Mouse (Mus musculus) embryonic facial prominence, embryonic 13.5 days (tissue): ENCODE data around the gene Apba1. TPM values are rescaled to one million over a fixed set of nuclear protein-coding genes. Genes with fewer than 3 reads are reported as not detected.

Experiments used
- ATAC-seq: fragments of 200-750 bp; cut with Nextera tagmentation; 2 replicates; pipeline ENCODE4 v1.8.0; 2017; ENCODE audit warnings: low read depth; ENCODE audit not compliant: insufficient number of reproducible peaks, insufficient read depth, low FRiP score, low TSS enrichment
- H3K27ac ChIP-seq: fragments of 300-500 bp; sonication (generic); 2 replicates; pipeline ENCODE4 v1.5.1; 2015; ENCODE audit warnings: moderate library complexity, mild to moderate bottlenecking, inconsistent platforms
- H3K27me3 ChIP-seq: fragments of 300-500 bp; sonication (generic); 2 replicates; pipeline ENCODE4 v1.6.1; 2015; ENCODE audit warnings: mild to moderate bottlenecking, inconsistent platforms
- H3K36me3 ChIP-seq: fragments of 300-500 bp; sonication (generic); 2 replicates; pipeline ENCODE4 v1.6.1; 2015; ENCODE audit warnings: mild to moderate bottlenecking, inconsistent platforms
- H3K4me1 ChIP-seq: fragments of 300-500 bp; sonication (generic); 2 replicates; pipeline ENCODE4 v1.6.1; 2015; ENCODE audit warnings: inconsistent platforms
- H3K4me2 ChIP-seq: fragments of 300-500 bp; sonication (generic); 2 replicates; pipeline ENCODE4 v1.6.1; 2015; ENCODE audit warnings: moderate library complexity, mild to moderate bottlenecking, inconsistent platforms
- H3K4me3 ChIP-seq: fragments of 300-500 bp; sonication (generic); 2 replicates; pipeline ENCODE4 v1.5.1; 2015; ENCODE audit warnings: mild to moderate bottlenecking, inconsistent platforms
- H3K9ac ChIP-seq: fragments of 300-500 bp; sonication (generic); 2 replicates; pipeline ENCODE4 v1.6.1; 2015; ENCODE audit warnings: mild to moderate bottlenecking, inconsistent platforms
- H3K9me3 ChIP-seq: fragments of 300-500 bp; sonication (generic); 2 replicates; pipeline ENCODE4 v1.6.1; 2016; ENCODE audit warnings: inconsistent platforms
- WGBS: fragments of 180-500 bp; shearing (Covaris S2); methylation state at CpG from one replicate; pipeline ENCODE4 v1.1.7; 2015; ENCODE audit warnings: mixed read lengths; 5-methylcytosine and 5-hydroxymethylcytosine counted together
- polyA plus RNA-seq: library from polyadenylated mRNA; unstranded; fragments of >200 nt; fragmentation: Nextera tagmentation; extraction: Ambion mirVana; gene quantifications from 2 replicates; pipeline ENCODE4 v1.2.1, GENCODE M21; 2015

Apba1 gene
- polyA plus RNA-seq, 1 experiment from 2014 or later: 0.94 TPM

DNA sequence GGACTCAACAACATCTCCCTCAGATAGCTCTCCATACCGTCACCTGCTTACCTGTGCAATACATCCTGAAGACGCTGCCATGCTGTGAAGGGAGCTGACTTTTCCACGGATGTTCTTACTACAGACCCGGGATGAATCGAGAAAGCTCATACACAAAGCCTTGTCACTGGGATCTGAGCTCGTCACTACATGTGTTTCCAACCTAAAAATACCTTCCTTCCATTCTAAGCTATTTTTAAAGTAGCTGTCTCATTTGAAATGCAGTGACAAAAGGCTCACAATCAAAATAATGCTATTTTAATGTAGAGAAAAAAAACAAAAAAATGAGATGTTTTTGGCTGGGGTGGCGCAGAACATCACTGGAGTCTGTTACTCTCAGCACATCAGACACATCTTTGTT is 97.1 kb downstream of the Apba1 start:
- H3K9me3 ChIP-seq: peaks cover 3% of the 10 kb centered on the region
- 90% methylated on average over 7 of the region's 7 CpGs for WGBS
- H3K4me3 ChIP-seq: no peak overlapping the region
- no peak for ATAC-seq
- H3K36me3 ChIP-seq: no peaks in the 10 kb centered on the region
- H3K4me1 ChIP-seq: no peaks in the 10 kb centered on the region
- no peak overlapping the region for H3K4me2 ChIP-seq
- no peak overlapping the region for H3K27ac ChIP-seq
- H3K9ac ChIP-seq: no peak overlapping the region
- H3K27me3 ChIP-seq: no peaks in the 10 kb centered on the region

DNA sequence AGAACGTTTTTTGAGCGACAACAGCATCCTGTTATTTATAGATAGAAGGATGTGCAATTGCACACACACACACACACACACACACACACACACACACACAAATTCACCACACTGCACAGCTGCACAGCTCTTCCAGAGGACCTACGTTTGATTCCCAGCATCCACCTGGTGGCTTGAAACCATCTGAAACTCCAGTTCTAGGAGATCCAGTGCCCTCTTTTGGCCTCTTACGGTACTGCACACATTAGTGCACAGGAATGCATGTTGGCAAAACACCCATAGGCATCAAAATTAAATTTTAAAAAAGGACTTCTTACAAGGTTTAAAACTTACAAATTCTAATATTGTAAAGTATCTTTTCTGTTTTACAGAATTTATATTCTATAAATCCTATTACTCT is 99.4 kb downstream of the Apba1 start:
- ATAC-seq: no peak
- Histone ChIP-seq H3K27ac (no peak overlapping the region), H3K4me3 (no peak overlapping the region), H3K27me3 (no peaks in the 10 kb centered on the region), H3K4me1 (peaks cover 3% of the 10 kb centered on the region; the same call in 1 of the 2 replicates), H3K9ac (no peak overlapping the region), H3K36me3 (no peaks in the 10 kb centered on the region), H3K9me3 (peaks cover 3% of the 10 kb centered on the region), H3K4me2 (no peak overlapping the region)
- 92% methylated on average over 4 of the region's 4 CpGs for WGBS

DNA sequence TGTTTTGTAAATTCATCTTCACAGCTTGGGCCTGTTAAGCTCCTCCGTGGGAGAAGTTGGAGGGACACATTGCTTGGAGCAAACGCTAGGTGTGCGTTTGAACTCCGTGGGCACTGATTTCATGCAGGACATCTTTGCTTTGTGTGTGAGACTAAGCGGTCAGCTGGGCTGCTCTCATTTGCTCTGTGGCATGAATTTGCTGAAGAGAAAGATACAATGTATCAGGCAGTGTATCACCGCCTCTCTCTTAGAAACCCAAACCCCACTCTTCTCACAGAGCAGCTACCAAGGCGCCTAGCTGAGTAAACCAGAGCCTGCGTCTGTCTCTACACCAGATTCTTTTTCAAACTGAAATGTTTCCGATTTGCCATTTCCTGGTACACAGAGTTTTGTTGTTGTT is 100.1 kb downstream of the Apba1 start:
- no peaks in the 10 kb centered on the region for H3K36me3 ChIP-seq
- 87% methylated on average over 9 of the region's 9 CpGs for WGBS
- no peak for ATAC-seq
- H3K9ac ChIP-seq: no peak overlapping the region
- H3K9me3 ChIP-seq: peaks cover 3% of the 10 kb centered on the region
- peaks cover 4% of the 10 kb centered on the region; the same call in 1 of the 2 replicates for H3K4me1 ChIP-seq
- no peaks in the 10 kb centered on the region for H3K27me3 ChIP-seq
- no peak overlapping the region for H3K4me3 ChIP-seq
- no peak overlapping the region for H3K4me2 ChIP-seq
- no peak overlapping the region for H3K27ac ChIP-seq

DNA sequence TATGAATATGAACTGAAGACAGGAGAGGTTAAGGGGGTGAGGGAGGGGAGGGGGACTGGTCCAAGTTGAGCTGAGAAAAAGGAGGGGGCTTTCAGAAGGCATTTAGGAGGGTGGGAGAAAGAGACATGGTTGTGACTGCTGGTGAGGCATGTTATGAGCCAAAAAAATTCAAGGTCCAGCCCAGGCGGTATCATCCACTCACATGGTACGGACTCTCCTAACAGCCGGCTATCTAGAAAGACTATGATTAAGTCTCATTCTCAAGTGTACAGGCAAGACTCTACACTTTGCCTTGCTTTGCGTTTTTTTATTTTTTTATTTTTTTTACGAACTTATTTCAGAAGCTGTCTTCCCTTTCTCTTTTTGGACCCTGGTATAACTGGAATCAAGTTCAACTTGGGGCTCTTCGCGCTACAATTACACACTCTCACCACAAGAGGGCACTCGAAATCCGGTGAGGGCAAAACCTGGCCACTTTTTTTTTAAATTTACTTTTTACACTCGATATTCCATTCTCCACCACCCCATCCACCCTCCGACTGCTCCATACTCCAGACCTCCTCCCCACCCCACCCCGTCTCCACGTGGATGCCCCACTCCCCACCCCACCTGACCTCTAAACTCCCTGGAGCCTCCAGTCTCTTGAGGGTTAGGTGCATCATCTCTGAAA is 101.6 kb downstream of the Apba1 start:
- Histone ChIP-seq H3K9ac (no peak overlapping the region), H3K27ac (no peak overlapping the region), H3K4me3 (no peak overlapping the region), H3K9me3 (peaks cover 3% of the 10 kb centered on the region), H3K4me2 (no peak overlapping the region), H3K4me1 (peaks cover 4% of the 10 kb centered on the region; the same call in 1 of the 2 replicates), H3K27me3 (no peaks in the 10 kb centered on the region; the same call in 1 of the 2 replicates), H3K36me3 (no peaks in the 10 kb centered on the region)
- 29% methylated on average over 13 of the region's 13 CpGs for WGBS
- ATAC-seq: no peak

DNA sequence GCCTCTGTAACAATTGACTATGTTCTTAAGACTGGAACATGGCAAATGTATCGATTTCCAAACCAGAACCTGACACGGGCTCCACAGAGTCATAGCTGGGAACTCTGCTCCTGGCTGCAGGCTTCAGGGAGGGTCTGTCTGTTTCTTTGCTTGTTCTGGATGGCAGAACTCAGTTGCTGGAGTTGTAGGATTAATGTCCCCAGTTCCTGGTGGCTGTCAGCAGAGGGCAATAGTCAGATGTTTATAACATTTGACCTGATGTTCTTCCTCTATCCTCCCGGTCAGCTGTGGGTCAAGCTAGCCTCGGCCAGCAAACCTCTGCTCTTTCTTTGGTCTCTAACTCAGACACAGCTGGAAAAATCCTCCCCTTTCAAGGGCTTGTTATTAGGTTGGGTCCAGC is 104.0 kb downstream of the Apba1 start:
- Histone ChIP-seq H3K4me1 (peaks cover 4% of the 10 kb centered on the region; the same call in 1 of the 2 replicates), H3K4me3 (no peak overlapping the region), H3K27me3 (no peaks in the 10 kb centered on the region; the same call in 1 of the 2 replicates), H3K9me3 (peaks cover 3% of the 10 kb centered on the region; the same call in 1 of the 2 replicates), H3K4me2 (no peak overlapping the region), H3K9ac (no peak overlapping the region), H3K27ac (no peak overlapping the region), H3K36me3 (no peaks in the 10 kb centered on the region)
- 34% methylated on average over 4 of the region's 4 CpGs for WGBS
- no peak for ATAC-seq

DNA sequence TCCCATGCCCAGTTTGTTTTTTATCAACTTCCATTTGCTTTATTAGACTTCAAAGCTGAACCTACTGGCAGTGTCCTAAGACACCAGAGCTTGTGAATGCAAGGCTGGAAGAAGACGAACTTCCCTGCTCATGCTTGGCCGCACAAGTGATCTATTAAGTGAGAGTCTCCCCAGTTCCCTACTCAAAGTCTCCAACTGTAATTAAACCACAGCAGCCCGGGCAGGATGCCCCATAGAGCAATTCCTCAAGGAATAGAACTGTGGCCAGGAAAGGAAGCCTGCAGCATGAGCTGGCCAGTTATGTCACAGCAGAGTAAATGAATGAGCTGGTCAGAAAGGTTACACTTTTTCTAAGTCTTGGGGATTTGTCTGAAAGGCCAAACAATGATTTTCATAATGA is 105.3 kb downstream of the Apba1 start:
- Histone ChIP-seq H3K36me3 (no peaks in the 10 kb centered on the region), H3K27me3 (no peaks in the 10 kb centered on the region; the same call in 1 of the 2 replicates), H3K9ac (no peak overlapping the region), H3K4me2 (no peak overlapping the region), H3K27ac (no peak overlapping the region), H3K9me3 (no peaks in the 10 kb centered on the region), H3K4me3 (no peak overlapping the region), H3K4me1 (peaks cover 4% of the 10 kb centered on the region; the same call in 1 of the 2 replicates)
- no peak for ATAC-seq
- WGBS: 60% methylated on average over 3 of the region's 3 CpGs

DNA sequence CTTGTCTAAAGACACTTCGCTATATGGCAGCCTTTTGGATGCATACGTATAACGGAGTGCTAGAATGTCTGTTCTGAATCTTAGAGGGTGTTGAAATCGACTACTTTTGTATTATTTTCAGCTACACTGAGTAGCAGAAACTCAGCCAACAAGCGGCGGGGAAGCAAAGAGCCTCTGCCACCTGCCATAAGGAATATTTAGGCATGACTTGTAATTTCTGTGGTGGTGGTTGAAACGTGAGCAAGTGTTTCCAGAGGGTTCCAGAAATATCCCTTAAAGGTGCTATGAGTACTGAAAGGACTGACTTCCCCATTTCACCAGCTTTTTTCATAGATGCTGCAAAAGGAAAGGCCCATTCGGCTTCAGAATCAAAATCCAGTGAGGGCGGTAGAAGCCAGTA is 107.4 kb downstream of the Apba1 start:
- H3K27me3 ChIP-seq: no peaks in the 10 kb centered on the region; the same call in 1 of the 2 replicates
- no peak overlapping the region for H3K4me3 ChIP-seq
- no peak for ATAC-seq
- peaks cover 4% of the 10 kb centered on the region; the same call in 1 of the 2 replicates for H3K4me1 ChIP-seq
- H3K4me2 ChIP-seq: no peak overlapping the region
- no peak overlapping the region for H3K9ac ChIP-seq
- no peak overlapping the region for H3K27ac ChIP-seq
- no peaks in the 10 kb centered on the region for H3K9me3 ChIP-seq
- no peaks in the 10 kb centered on the region for H3K36me3 ChIP-seq
- WGBS: 86% methylated on average over 9 of the region's 9 CpGs

DNA sequence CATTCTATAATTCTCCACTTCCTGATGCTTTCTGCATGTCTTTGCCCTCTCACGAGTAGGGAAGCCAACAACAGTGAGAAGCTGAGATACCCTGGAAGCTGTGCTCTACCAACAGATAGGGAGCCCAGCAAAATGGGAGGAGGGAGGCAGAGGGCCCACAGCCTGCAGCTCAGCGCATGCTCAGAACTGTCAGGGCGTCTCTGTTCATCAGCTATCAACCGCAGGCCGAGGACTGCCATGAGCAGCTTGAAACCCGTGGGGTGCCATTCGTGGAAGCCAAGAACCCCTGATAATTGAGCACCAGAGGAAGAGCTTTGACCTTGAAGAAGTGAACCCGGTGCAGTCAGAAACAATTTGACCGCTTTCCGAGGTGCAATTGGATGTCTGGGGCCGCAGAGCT is 108.4 kb downstream of the Apba1 start:
- Histone ChIP-seq H3K27me3 (no peaks in the 10 kb centered on the region; the same call in 1 of the 2 replicates), H3K9ac (no peak overlapping the region), H3K4me3 (no peak overlapping the region), H3K27ac (no peak overlapping the region), H3K4me1 (peaks cover 4% of the 10 kb centered on the region; the same call in 1 of the 2 replicates), H3K9me3 (no peaks in the 10 kb centered on the region), H3K4me2 (no peak overlapping the region), H3K36me3 (no peaks in the 10 kb centered on the region)
- ATAC-seq: no peak
- WGBS: 81% methylated on average over 11 of the region's 11 CpGs

DNA sequence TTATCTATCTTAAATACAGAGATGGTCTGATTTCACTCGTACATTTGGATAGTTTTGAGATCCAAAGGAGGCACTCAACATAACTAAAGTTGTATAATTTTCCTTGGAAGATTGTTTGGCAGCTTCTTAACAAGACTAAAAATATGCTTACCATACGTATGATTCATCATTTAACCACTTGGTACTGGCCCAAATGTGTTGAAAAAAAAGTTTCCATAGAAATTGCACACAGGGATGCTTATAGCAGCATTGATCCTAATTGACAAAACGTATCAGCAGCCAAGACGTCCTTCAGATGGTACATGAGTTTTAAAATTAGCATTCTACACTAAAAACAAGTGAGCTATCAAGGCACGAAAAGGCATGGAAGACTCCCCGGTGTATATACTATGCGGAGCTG is 108.9 kb downstream of the Apba1 start:
- no peak overlapping the region for H3K4me3 ChIP-seq
- H3K9ac ChIP-seq: no peak overlapping the region
- peaks cover 4% of the 10 kb centered on the region; the same call in 1 of the 2 replicates for H3K4me1 ChIP-seq
- no peak for ATAC-seq
- H3K4me2 ChIP-seq: no peak overlapping the region
- 79% methylated on average over 7 of the region's 7 CpGs for WGBS
- H3K36me3 ChIP-seq: no peaks in the 10 kb centered on the region
- H3K27me3 ChIP-seq: no peaks in the 10 kb centered on the region; the same call in 1 of the 2 replicates
- H3K9me3 ChIP-seq: no peaks in the 10 kb centered on the region
- no peak overlapping the region for H3K27ac ChIP-seq

DNA sequence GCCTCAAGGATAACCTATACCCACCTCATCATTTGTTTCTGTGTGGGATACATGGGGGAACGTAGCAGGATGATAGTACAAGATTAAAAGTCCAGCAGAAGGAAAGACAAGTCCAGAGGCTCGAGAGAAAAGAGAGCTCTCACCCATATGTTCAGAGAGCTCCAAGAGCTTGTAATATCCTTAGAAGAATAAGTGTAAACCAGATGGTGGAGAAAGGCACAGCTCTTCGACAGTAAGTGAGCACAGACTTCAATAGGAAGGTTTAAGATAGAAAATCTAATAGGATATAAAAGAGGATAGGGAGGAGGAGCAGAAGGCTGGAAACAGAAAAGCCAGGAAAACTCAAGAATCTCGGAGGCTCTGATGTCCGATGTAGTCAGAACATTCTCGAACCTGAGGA is 115.8 kb downstream of the Apba1 start:
- Histone ChIP-seq H3K9ac (no peak overlapping the region), H3K4me1 (no peaks in the 10 kb centered on the region), H3K9me3 (no peaks in the 10 kb centered on the region), H3K4me2 (no peak overlapping the region), H3K27ac (no peak overlapping the region), H3K27me3 (no peaks in the 10 kb centered on the region), H3K4me3 (no peak overlapping the region), H3K36me3 (no peaks in the 10 kb centered on the region)
- no peak for ATAC-seq
- WGBS: 77% methylated on average over 6 of the region's 6 CpGs

DNA sequence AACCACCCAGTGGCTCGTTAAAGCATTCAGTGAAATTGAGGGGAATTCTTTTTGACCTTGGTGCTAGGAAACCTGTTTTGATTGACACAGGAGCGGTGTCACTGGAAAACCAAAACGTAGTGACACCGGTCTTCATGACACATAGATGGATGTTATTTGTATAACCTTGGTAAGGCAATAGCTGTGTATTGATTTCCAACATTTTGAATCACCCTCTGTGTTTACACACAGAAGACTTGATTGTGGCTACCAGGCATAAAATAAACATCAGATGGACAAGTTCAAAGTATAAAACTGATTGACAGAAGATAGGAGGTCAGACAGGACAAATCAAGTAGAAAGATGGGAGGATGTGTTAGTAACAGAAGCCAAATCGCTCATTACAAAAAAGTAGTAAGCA is 117.1 kb downstream of the Apba1 start:
- H3K27ac ChIP-seq: no peak overlapping the region
- H3K4me3 ChIP-seq: no peak overlapping the region
- no peaks in the 10 kb centered on the region for H3K4me1 ChIP-seq
- no peak overlapping the region for H3K9ac ChIP-seq
- WGBS: 86% methylated on average over 5 of the region's 5 CpGs
- H3K36me3 ChIP-seq: no peaks in the 10 kb centered on the region
- no peak for ATAC-seq
- no peaks in the 10 kb centered on the region for H3K9me3 ChIP-seq
- H3K4me2 ChIP-seq: no peak overlapping the region
- no peaks in the 10 kb centered on the region for H3K27me3 ChIP-seq

DNA sequence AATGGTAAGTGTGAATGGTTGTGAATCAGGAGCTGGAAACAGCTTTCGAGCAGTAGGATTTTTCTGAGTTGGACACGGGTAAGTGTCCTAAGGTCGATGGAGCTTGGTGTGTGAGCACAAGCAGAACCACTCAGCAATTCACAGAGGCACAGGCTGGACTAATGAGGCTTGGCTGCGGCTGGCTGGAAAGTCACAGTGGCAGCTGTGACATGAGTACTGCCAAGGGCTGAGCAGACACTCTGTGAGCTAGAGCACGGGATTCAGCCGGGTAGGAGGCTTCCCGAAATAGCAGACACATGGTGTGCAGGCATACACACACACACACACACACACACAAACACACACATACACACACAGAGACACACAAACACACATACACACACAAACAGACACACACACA is 121.2 kb downstream of the Apba1 start:
- Histone ChIP-seq H3K4me2 (no peak overlapping the region), H3K9me3 (no peaks in the 10 kb centered on the region), H3K27ac (no peak overlapping the region), H3K4me3 (no peak overlapping the region), H3K36me3 (no peaks in the 10 kb centered on the region), H3K27me3 (no peaks in the 10 kb centered on the region), H3K4me1 (no peaks in the 10 kb centered on the region), H3K9ac (no peak overlapping the region)
- no peak for ATAC-seq
- 71% methylated on average over 7 of the region's 7 CpGs for WGBS
